Mouse (Mus musculus): ENCODE measurements around the gene Kif26b. TPM values are rescaled to one million over a fixed set of nuclear protein-coding genes. Genes with fewer than 3 reads are reported as not detected.

The Kif26b gene
- total and polyA plus RNA-seq, 3 experiments: 0.86 to 3.0 (median 2.4) TPM

- intact Hi-C loops (cut with DNase I): no loop called here
- Histone ChIP-seq H3K4me3 (no peak overlapping the region), H3K79me2 (replicated peaks; ENCODE audit: control insufficient read depth, insufficient read depth, low read length) (no peaks in the 10 kb centered on the region), H3K27me3 (ENCODE audit: control insufficient read depth, insufficient read depth, low read length) (no peaks in the 10 kb centered on the region), H3K9ac (ENCODE audit: low read depth, low read length) (no peak overlapping the region), H3K27ac (no peak overlapping the region), H3K4me1 (ENCODE audit: control insufficient read depth, insufficient read depth, low read length) (no peaks in the 10 kb centered on the region), H3K36me3 (ENCODE audit: control insufficient read depth, insufficient read depth, low read length) (no peaks in the 10 kb centered on the region)
- 86% methylated on average over 9 of the region's 9 CpGs for WGBS
- peak in 1 of 2 experiments; percentile 6 for DNase-seq
- TF ChIP-seq POLR2A (IDR thresholded peaks at IDR 0.05; ENCODE audit: insufficient read depth, low read depth, low read length) (no peak), CTCF (IDR thresholded peaks at IDR 0.05) (no peak), EP300 (IDR thresholded peaks at IDR 0.05; ENCODE audit: insufficient read depth, low read depth, low read length) (no peak)
These were observed 220.9 kb downstream of the Kif26b start for GRCm38 (mm10) chr1:178749786-178750185.

DNA sequence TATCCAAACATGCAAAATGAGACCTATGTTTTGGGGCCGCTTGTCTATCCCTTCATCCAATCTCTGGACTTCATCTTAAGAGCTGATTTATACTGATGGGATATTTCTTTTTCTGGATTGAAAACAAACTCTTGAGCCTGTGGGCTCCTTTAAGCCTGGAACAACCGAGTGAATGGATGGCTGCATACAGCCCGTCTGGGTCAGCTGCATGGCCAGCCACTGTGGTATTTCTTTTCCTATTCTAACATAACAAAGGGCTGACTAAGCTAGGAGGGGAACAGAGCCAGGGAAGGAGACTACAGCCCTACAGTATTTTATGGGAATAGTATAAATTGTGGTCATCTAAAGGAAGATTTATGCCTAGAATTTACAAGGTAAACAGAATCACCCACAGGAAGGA lies 229.5 kb downstream of the Kif26b start:
- Histone ChIP-seq H3K27ac (no peak overlapping the region), H3K4me1 (ENCODE audit: control insufficient read depth, insufficient read depth, low read length) (no peaks in the 10 kb centered on the region), H3K79me2 (replicated peaks; ENCODE audit: control insufficient read depth, insufficient read depth, low read length) (no peaks in the 10 kb centered on the region), H3K9ac (ENCODE audit: low read depth, low read length) (no peak overlapping the region), H3K4me3 (no peak overlapping the region), H3K36me3 (ENCODE audit: control insufficient read depth, insufficient read depth, low read length) (no peaks in the 10 kb centered on the region), H3K27me3 (ENCODE audit: control insufficient read depth, insufficient read depth, low read length) (no peaks in the 10 kb centered on the region)
- intact Hi-C loops (cut with DNase I): no loop called here
- TF ChIP-seq POLR2A (IDR thresholded peaks at IDR 0.05; ENCODE audit: insufficient read depth, low read depth, low read length) (no peak), EP300 (IDR thresholded peaks at IDR 0.05; ENCODE audit: insufficient read depth, low read depth, low read length) (no peak), CTCF (IDR thresholded peaks at IDR 0.05) (no peak)
- 72% methylated on average over 3 of the region's 3 CpGs for WGBS
- DNase-seq: no peak

DNA sequence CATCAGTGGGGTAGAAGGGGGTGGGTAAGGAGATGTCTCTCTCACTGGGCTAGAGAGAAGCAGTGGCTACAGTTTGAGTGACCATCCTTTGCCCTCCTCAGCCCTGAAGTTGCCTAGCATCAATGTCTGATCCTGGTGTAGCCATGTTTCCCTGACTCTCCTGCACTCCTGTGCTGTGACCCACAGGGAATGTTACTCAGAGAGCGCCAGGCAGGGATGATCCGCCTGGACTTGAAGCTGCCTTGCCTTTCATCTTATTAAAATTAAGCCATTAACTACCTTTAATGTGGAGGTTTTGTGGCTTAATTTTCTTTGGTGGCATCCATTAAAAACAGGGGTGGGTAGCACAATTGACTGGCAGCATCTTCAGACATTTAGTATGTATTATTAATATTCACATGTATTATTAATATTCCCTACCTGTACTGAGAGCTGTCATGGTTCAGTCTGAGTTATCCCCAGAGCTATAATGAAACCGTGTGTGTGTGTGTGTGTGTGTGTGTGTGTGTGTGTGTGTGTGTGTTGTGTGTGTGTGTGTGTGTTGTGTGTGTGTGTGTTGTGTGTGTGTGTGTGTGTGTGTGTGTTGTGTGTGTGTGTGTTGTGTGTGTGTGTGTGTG lies 233.3 kb downstream of the Kif26b start:
- intact Hi-C loops (cut with DNase I): no loop called here
- no peaks in the 10 kb centered on the region for H3K36me3 ChIP-seq (ENCODE audit: control insufficient read depth, insufficient read depth, low read length)
- no peaks in the 10 kb centered on the region for H3K27me3 ChIP-seq (ENCODE audit: control insufficient read depth, insufficient read depth, low read length)
- H3K4me3 ChIP-seq: no peak overlapping the region
- no peak overlapping the region for H3K27ac ChIP-seq
- DNase-seq: no peak
- no peak overlapping the region for H3K9ac ChIP-seq (ENCODE audit: low read depth, low read length)
- TF ChIP-seq POLR2A (IDR thresholded peaks at IDR 0.05; ENCODE audit: insufficient read depth, low read depth, low read length) (no peak), EP300 (IDR thresholded peaks at IDR 0.05; ENCODE audit: insufficient read depth, low read depth, low read length) (no peak), CTCF (IDR thresholded peaks at IDR 0.05) (no peak)
- H3K4me1 ChIP-seq (ENCODE audit: control insufficient read depth, insufficient read depth, low read length): no peaks in the 10 kb centered on the region
- H3K79me2 ChIP-seq (replicated peaks; ENCODE audit: control insufficient read depth, insufficient read depth, low read length): no peaks in the 10 kb centered on the region
- WGBS: 85% methylated on average over 3 of the region's 3 CpGs

GRCm38 (mm10) chr1:178764914-178765313 lies 236.0 kb downstream of the Kif26b start:
- Histone ChIP-seq H3K9ac (ENCODE audit: low read depth, low read length) (no peak overlapping the region), H3K36me3 (ENCODE audit: control insufficient read depth, insufficient read depth, low read length) (no peaks in the 10 kb centered on the region), H3K79me2 (replicated peaks; ENCODE audit: control insufficient read depth, insufficient read depth, low read length) (no peaks in the 10 kb centered on the region), H3K4me3 (no peak overlapping the region), H3K4me1 (ENCODE audit: control insufficient read depth, insufficient read depth, low read length) (no peaks in the 10 kb centered on the region), H3K27ac (no peak overlapping the region), H3K27me3 (ENCODE audit: control insufficient read depth, insufficient read depth, low read length) (no peaks in the 10 kb centered on the region)
- intact Hi-C loops (cut with DNase I): no loop called here
- 76% methylated on average over 4 of the region's 4 CpGs for WGBS
- DNase-seq: no peak
- TF ChIP-seq POLR2A (IDR thresholded peaks at IDR 0.05; ENCODE audit: insufficient read depth, low read depth, low read length): no peak
- TF ChIP-seq EP300 (IDR thresholded peaks at IDR 0.05; ENCODE audit: insufficient read depth, low read depth, low read length): no peak
- TF ChIP-seq CTCF (IDR thresholded peaks at IDR 0.05): no peak

GRCm38 (mm10) chr1:178765650-178766049 lies 236.7 kb downstream of the Kif26b start:
- H3K9ac ChIP-seq (ENCODE audit: low read depth, low read length): no peak overlapping the region
- H3K27me3 ChIP-seq (ENCODE audit: control insufficient read depth, insufficient read depth, low read length): no peaks in the 10 kb centered on the region
- H3K4me1 ChIP-seq (ENCODE audit: control insufficient read depth, insufficient read depth, low read length): no peaks in the 10 kb centered on the region
- no peaks in the 10 kb centered on the region for H3K79me2 ChIP-seq (replicated peaks; ENCODE audit: control insufficient read depth, insufficient read depth, low read length)
- no peak for DNase-seq
- intact Hi-C loops (cut with DNase I): no loop called here
- H3K36me3 ChIP-seq (ENCODE audit: control insufficient read depth, insufficient read depth, low read length): no peaks in the 10 kb centered on the region
- no peak overlapping the region for H3K4me3 ChIP-seq
- no peak overlapping the region for H3K27ac ChIP-seq
- WGBS: 76% methylated on average over 2 of the region's 2 CpGs
- TF ChIP-seq EP300 (IDR thresholded peaks at IDR 0.05; ENCODE audit: insufficient read depth, low read depth, low read length): no peak
- no peak for TF ChIP-seq CTCF (IDR thresholded peaks at IDR 0.05)
- no peak for TF ChIP-seq POLR2A (IDR thresholded peaks at IDR 0.05; ENCODE audit: insufficient read depth, low read depth, low read length)

DNA sequence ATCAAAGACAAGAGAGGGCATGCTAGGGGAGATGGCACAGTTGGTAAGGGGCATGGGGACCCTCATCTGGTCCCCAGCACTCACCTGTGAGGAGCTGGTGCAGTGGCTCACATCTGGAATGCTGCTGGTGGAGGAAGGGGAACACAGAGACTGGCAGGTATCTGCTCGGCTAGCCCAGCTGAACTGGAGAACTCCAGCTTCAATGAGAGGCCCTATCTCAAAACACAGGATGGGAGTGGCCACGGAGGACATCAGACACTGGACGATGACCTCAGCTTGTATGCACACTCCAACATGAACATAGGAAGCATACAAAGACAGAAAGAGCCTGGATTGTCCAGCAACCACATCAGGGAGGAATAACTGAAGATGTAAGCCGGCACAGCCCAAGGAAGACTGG lies 240.1 kb downstream of the Kif26b start:
- no peak overlapping the region for H3K27ac ChIP-seq

More for the DNA sequence above, 240.1 kb downstream of the Kif26b start:
- H3K4me3 ChIP-seq: no peak overlapping the region
- intact Hi-C loops (cut with DNase I): no loop called here
- WGBS: 52% methylated on average over 4 of the region's 4 CpGs
- no peak overlapping the region for H3K9ac ChIP-seq (ENCODE audit: low read depth, low read length)
- TF ChIP-seq POLR2A (IDR thresholded peaks at IDR 0.05; ENCODE audit: insufficient read depth, low read depth, low read length) (no peak), EP300 (IDR thresholded peaks at IDR 0.05; ENCODE audit: insufficient read depth, low read depth, low read length) (no peak), CTCF (IDR thresholded peaks at IDR 0.05) (no peak)
- H3K4me1 ChIP-seq (ENCODE audit: control insufficient read depth, insufficient read depth, low read length): no peaks in the 10 kb centered on the region
- no peaks in the 10 kb centered on the region for H3K79me2 ChIP-seq (replicated peaks; ENCODE audit: control insufficient read depth, insufficient read depth, low read length)
- H3K27me3 ChIP-seq (ENCODE audit: control insufficient read depth, insufficient read depth, low read length): no peaks in the 10 kb centered on the region
- DNase-seq: no peak
- no peaks in the 10 kb centered on the region for H3K36me3 ChIP-seq (ENCODE audit: control insufficient read depth, insufficient read depth, low read length)
